Mouse (Mus musculus): Measurements from ENCODE around the gene Krtap11-1.

The Krtap11-1 gene

GRCm38 (mm10) chr16:89571083-89571482, at the start of gene Krtap11-1:
Gene Krtap11-1 (minus strand): TSS chr16:89571183.
- no peak for DNase-seq

GRCm38 (mm10) chr16:89618190-89618589, 47.2 kb upstream of the Krtap11-1 start:
- DNase-seq = no peak

GRCm38 (mm10) chr16:89617251-89617650, 46.3 kb upstream of the Krtap11-1 start:
- no peak for DNase-seq

GRCm38 (mm10) chr16:89613726-89614125, 42.7 kb upstream of the Krtap11-1 start:
- no peak for DNase-seq

GRCm38 (mm10) chr16:89608791-89609185, 37.8 kb upstream of the Krtap11-1 start:
- no peak for DNase-seq

- no peak for DNase-seq
These were observed 37.3 kb upstream of the Krtap11-1 start for GRCm38 (mm10) chr16:89608161-89608790.

GRCm38 (mm10) chr16:89606951-89607350, 36.0 kb upstream of the Krtap11-1 start:
- no peak for DNase-seq

GRCm38 (mm10) chr16:89587209-89587608, 16.2 kb upstream of the Krtap11-1 start:
- no peak for DNase-seq

GRCm38 (mm10) chr16:89585604-89586508, 14.9 kb upstream of the Krtap11-1 start:
- no peak for DNase-seq

GRCm38 (mm10) chr16:89581658-89582057, 10.7 kb upstream of the Krtap11-1 start:
- no peak for DNase-seq

- no peak for DNase-seq
These were observed 467 bp downstream of the Krtap11-1 start for GRCm38 (mm10) chr16:89570516-89570915.

- no peak for DNase-seq
These were observed 1.8 kb downstream of the Krtap11-1 start for GRCm38 (mm10) chr16:89569136-89569535.

- no peak for DNase-seq
These were observed 2.8 kb downstream of the Krtap11-1 start for GRCm38 (mm10) chr16:89568141-89568540.

GRCm38 (mm10) chr16:89550298-89550697, 20.7 kb downstream of the Krtap11-1 start:
- DNase-seq = no peak

- DNase-seq = no peak
These were observed 32.9 kb downstream of the Krtap11-1 start for GRCm38 (mm10) chr16:89538031-89538484.

- DNase-seq = no peak
These were observed 33.6 kb downstream of the Krtap11-1 start for GRCm38 (mm10) chr16:89537349-89537748.

- no peak for DNase-seq
These were observed 40.4 kb downstream of the Krtap11-1 start for GRCm38 (mm10) chr16:89530547-89530946.

GRCm38 (mm10) chr16:89529846-89530245, 41.1 kb downstream of the Krtap11-1 start:
- no peak for DNase-seq

- DNase-seq = no peak
These were observed 42.6 kb downstream of the Krtap11-1 start for GRCm38 (mm10) chr16:89528380-89528779.

- DNase-seq = peak; percentile 62
These were observed 50.0 kb downstream of the Krtap11-1 start for GRCm38 (mm10) chr16:89520996-89521395.

- no peak for DNase-seq
These were observed 50.4 kb downstream of the Krtap11-1 start for GRCm38 (mm10) chr16:89520555-89520954.

All from lung, postnatal 36 days (tissue).